Mouse (Mus musculus): Measurements from ENCODE around the gene Chst10.
A peak's percentile ranks its signal among the peaks of the same experiment; 100 is the strongest.

Gene Chst10

DNA sequence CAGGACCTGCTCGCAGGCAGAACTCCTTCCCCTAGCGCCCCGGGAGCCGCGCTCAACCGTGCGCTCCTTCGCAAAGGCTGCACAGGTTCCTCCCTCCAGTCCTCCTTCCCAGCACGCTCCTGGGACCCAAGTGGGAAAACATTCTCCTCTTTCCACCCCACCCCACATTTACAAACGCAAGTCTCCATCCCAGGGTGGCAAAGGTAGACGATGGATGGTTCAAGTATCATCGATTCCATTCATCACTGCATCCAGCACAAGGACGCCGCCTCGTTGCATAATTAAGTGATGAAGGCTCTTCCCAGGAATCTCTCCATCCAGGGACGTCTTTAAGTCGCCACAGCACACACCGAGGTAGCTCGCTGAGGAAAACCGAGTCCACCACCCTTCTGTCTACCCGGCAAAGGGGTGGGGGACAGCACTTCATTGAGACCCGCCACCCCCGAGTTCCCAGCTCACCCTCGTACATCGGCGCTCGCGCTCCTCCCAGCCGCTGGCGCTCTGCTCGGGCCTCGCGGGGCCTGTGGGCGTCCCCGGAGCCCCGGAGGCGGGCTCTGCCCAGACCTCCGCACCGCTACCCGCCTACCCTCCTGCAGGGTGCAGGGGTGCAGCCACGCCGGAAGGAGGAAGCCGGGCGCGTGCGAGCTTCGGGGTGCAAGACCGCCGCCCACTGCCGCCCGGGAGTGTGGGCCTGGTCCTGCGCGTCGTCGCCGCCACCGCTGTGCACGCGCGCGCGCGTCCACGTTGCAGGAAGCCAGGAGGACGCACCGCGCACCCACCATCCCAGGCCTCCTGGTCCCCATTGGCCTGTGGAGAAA lies at the start of gene Chst10:
TSS of gene Chst10 (minus strand) at position 731 of the 818 bp plus-strand sequence.
- DNase-seq, result peak; percentile 97

DNA sequence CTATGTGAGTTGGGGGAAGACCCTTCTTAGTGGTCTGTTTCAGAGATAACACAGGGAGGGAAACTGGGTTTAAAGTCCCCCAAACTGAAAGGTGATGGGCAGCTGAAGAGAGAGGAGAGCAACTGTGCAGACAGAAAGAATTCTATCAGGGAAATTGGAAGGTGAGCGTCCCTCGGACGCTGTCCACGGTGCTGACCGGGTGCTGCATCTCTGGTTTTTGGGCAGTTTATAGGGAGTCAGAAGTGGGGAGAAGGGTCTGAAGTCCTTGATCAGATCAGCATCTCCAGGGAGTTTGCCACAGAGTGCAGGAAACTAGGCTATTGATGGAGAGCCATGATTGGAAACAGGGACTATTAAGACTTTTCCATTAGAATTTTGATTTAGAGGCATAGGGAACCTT lies 41.6 kb upstream of the Chst10 start:
- peak; percentile 13 for DNase-seq

- no peak for DNase-seq
These were observed 40.9 kb upstream of the Chst10 start, which contains the start of gene Nms for GRCm38 (mm10) chr1:38938849-38939248. Gene Nms (plus strand): TSS chr1:38939149.

DNA sequence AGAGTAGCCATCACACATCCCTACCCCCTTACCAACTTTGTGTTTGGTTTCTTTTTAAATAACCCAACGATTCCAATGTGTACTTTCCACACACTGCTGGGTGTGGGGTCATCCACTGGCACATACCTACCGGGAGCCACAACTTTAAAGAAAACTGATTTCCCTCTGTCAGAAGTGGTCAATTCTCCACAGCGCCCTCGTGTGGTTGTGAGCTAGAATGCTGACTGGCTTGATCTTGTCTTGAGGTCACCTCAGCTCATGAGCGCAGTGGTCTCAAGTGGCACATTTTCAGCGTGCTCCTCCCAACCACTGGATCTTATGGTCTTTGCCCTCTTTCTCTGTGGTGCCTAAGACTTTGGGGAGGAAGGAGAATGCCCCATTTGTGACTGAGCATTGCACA lies 38.8 kb upstream of the Chst10 start:
- peak; percentile 53 for DNase-seq

DNA sequence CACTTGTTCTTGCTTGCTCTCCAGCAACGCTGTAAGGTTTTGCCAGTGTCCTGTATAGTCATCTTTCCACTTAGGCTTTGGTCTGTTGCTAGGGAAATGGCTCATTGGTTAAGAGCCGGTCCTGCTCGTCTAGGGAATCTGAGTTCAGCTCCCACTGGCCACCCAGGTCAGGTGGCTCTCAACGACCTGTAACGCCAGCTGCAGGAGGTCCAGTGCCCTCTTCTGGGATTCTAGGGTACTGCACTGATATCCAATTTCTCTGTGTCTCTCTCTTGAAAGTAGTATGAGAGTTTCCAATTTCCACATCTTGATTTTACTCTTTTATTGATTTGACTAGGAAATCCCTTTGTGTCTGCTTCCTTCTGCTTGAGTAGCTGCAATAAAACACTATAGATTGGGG lies 36.7 kb upstream of the Chst10 start:
- DNase-seq, result peak; percentile 62

DNA sequence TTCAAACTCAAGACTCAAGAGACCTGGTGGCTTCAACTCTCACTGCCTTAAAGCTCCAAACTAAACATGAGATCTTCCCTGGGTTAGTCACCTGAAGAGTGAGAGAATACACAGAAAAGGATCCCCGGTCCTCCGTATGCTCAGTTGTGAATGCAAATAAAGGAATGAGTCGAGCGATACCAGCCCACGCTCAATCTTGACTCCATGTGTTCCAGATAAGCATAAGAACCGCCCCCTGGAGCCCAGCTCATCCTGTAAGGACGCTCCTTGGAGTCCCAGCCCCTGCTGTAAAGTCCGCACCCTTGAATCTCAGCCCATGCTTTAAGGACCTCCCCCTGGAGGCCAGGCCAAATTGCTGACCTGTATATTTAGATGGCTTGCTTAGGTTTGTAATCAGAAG lies 32.8 kb upstream of the Chst10 start:
- DNase-seq, result no peak

- DNase-seq, result no peak
These were observed 31.5 kb upstream of the Chst10 start for GRCm38 (mm10) chr1:38929468-38929867.

DNA sequence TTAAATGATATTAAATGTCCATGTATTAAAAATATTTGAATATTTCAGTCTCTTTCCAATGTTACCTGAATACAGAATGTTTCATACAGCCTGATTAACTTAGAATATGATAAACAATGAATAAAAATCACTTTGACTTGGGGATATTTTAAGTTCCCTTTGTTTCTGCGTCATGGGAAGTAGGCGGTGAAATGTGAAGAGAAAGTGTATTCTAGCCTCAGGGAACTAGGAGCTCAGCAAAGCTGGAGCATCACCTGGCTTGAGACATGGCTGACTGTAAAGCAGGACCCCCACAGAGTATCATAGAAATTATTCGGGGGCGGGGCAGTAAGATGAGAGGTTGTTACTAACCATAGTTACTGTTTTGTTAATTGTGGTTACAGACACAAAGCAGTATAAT lies 31.0 kb upstream of the Chst10 start:
- DNase-seq, result no peak

- DNase-seq, result no peak
These were observed 6.0 kb upstream of the Chst10 start for GRCm38 (mm10) chr1:38903985-38904384.

DNA sequence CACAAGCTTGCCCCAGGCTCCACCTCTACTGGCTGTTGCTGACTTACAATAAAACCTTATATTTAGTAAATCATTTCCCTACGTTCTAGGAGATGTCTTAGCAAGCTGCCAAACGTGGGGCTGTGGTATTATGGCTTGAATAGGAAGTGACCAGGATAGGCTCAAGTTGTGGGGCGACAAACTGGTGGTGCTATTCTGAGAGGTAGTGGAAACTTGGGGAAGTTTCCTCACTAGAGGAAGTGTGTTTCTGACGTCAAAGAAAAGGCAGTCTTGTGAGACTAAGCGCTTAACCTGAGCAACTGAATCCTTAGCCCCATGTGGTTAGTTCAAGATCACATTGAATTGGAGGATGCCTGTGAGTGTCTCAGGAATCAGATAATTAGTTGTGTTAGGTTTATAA lies 4.6 kb upstream of the Chst10 start:
- no peak for DNase-seq

GRCm38 (mm10) chr1:38893081-38893480 lies 4.9 kb downstream of the Chst10 start:
- DNase-seq, result no peak

- DNase-seq, result no peak
These were observed 6.5 kb downstream of the Chst10 start for GRCm38 (mm10) chr1:38891444-38891843.

GRCm38 (mm10) chr1:38888803-38889202 lies 9.2 kb downstream of the Chst10 start:
- DNase-seq, result no peak

- no peak for DNase-seq
These were observed 10.9 kb downstream of the Chst10 start for GRCm38 (mm10) chr1:38887011-38887410.

- DNase-seq, result no peak
These were observed 11.4 kb downstream of the Chst10 start for GRCm38 (mm10) chr1:38886602-38887001.

GRCm38 (mm10) chr1:38885956-38886355 lies 12.0 kb downstream of the Chst10 start:
- DNase-seq, result peak; percentile 65

DNA sequence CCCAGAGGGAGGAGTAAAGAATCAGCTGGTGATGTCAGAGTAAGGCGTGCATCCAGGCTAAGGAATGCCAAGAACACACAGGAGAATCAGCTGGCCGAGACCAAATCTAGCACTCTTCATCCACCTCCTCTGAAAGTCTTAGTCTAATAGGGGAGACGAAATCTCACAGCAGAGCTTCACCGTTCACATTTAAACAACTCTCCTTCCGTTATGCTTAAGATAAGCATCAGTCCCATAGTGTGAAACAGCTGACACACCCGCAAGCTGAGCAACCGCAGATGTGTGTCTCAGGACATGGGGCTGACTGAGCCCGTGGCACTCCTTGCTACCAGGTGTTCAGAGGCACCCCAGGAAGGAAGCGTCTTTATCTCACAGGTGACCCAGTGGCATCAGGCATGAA lies 14.2 kb downstream of the Chst10 start:
- peak; percentile 76 for DNase-seq

DNA sequence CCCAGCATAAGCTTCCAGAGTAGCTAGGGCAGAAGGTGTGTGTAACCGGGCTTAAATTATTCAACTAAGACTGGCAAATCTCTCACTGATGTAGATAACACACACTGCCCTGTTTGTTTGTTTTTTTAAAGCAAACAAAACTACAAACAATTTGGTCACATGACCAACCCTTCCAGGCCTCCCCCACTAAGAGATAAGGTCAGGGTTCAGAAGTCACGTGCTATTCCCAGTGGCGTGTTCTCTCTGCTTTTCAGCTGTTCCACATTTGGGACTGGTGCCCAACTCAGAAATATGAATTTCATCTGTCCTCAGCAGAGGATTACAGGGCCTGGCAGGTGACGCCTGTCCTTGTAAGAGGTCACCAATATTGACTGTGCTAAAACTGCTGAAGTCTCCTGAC lies 15.2 kb downstream of the Chst10 start:
- no peak for DNase-seq

- DNase-seq, result no peak
These were observed 16.6 kb downstream of the Chst10 start for GRCm38 (mm10) chr1:38881366-38881765.

GRCm38 (mm10) chr1:38876671-38877382 lies 21.1 kb downstream of the Chst10 start:
- DNase-seq, result peak; percentile 61

DNA sequence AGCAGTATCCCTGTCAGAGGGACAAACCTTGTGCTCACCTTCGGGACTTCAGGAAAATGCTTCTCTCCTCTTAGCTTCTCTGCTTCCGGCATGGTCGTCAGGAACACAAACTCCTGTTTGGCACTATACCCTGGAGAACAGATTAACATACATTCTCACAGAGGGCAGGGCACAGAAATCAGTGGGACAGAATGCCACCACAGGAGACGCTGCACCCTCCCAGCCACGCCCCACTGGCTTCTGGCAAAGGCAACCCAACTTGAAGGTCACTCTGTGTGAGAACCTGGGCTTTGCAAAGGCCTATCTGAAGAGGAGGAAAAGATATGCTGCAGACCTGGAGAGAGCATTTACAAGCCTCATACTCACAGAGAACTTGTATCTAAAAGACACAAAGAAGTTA lies 24.1 kb downstream of the Chst10 start:
- no peak for DNase-seq

GRCm38 (mm10) chr1:38871834-38872233 lies 26.1 kb downstream of the Chst10 start:
- DNase-seq, result no peak

DNA sequence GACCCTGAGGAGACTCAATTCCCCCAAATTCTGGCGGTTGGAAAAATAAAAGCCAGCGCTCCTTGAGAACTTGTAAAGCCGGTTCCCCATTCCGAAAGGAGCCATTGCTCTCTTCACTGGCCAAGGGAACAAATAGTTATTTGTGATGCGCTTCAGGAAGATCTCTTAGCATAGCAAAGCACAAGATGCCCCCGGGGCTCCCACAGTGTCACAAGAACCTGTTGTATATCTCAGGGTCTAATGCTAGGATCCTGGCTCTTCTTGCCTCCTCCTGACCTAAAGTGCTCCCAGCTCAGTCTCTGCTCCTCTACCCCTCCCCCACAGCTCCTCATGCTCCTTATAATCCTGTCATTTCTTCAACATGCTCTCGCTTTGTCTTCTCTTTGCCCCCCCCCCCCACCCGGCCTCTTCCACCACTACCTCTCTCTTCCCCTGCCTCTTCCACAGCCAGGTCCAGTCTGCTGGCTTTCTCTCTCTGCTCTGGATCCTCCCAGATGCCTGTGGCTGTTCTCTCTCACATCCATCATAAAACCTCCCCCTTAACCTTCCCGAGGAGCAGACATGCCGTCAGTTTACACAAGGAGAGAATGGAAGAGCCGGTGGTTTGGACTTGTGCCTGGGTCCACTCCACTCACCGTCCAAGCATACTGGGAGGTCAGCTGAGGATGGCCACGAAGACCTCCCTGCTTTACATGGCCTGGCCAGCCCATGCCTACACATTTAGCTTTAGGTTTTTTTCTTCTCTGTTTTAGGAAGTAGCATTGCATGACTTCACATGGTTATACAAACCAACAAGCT lies 28.4 kb downstream of the Chst10 start:
- no peak for DNase-seq

Data from thymus, postnatal 14 days (tissue).